Mouse (Mus musculus) forebrain, postnatal 0 days (tissue): ENCODE measurements around the gene Cacng6. TPM values are rescaled to one million over a fixed set of nuclear protein-coding genes. Genes with fewer than 3 reads are reported as not detected.
A peak's percentile ranks its signal among the peaks of the same experiment; 100 is the strongest.

Experiments used
- ATAC-seq: fragments of 200-750 bp; cut with Nextera tagmentation; 2 replicates; pipeline ENCODE4 v1.8.0; 2017; ENCODE audit warnings: mild to moderate bottlenecking, moderate library complexity
- DNase-seq: peaks from one replicate; pipeline ENCODE4 v3.0.0-alpha.2; 2015
- H3K27ac ChIP-seq: fragments of 300-500 bp; sonication (generic); 2 replicates; pipeline ENCODE4 v1.5.1; 2014; ENCODE audit warnings: low read depth, mild to moderate bottlenecking, antibody characterized with exemption, low read length, moderate library complexity, mixed read lengths
- H3K27me3 ChIP-seq: fragments of 300-500 bp; sonication (generic); 2 replicates; pipeline ENCODE4 v1.6.1; 2014; ENCODE audit warnings: mild to moderate bottlenecking, low read length, mixed read lengths; ENCODE audit not compliant: insufficient read depth
- H3K36me3 ChIP-seq: fragments of 300-500 bp; sonication (generic); 2 replicates; pipeline ENCODE4 v1.6.1; 2014; ENCODE audit warnings: mild to moderate bottlenecking, moderate library complexity; ENCODE audit not compliant: insufficient read depth
- H3K4me1 ChIP-seq: fragments of 300-500 bp; sonication (generic); 2 replicates; pipeline ENCODE4 v1.6.1; 2014; ENCODE audit warnings: antibody characterized with exemption; ENCODE audit not compliant: insufficient read depth
- H3K4me2 ChIP-seq: fragments of 300-500 bp; sonication (generic); 2 replicates; pipeline ENCODE4 v1.6.1; 2014; ENCODE audit warnings: low read depth, mild to moderate bottlenecking, moderate library complexity
- H3K4me3 ChIP-seq: fragments of 300-500 bp; sonication (generic); 2 replicates; pipeline ENCODE4 v1.5.1; 2014; ENCODE audit warnings: low read depth, low read length, mixed read lengths
- H3K9ac ChIP-seq: fragments of 300-500 bp; sonication (generic); 2 replicates; pipeline ENCODE4 v1.6.1; 2014; ENCODE audit warnings: mild to moderate bottlenecking
- H3K9me3 ChIP-seq: fragments of 300-500 bp; sonication (generic); 2 replicates; pipeline ENCODE4 v1.6.1; 2016; ENCODE audit warnings: low read length
- CTCF ChIP-seq: sonication (generic); IDR thresholded peaks from 2 replicates; pipeline ENCODE4 v1.5.1; 2016; ENCODE audit warnings: antibody characterized with exemption, control low read depth, low read depth
- WGBS: fragments of 180-500 bp; shearing (Covaris S2); extraction: QIAGEN DNeasy Blood & Tissue Kit; methylation state at CpG from one replicate; pipeline ENCODE4 v1.1.7; 2014; 5-methylcytosine and 5-hydroxymethylcytosine counted together
- polyA plus RNA-seq: library from polyadenylated mRNA; unstranded; fragments of >200 nt; fragmentation: Nextera tagmentation; extraction: Ambion mirVana; gene quantifications from 2 replicates; pipeline ENCODE4 v1.2.1, GENCODE M21; 2015
- total RNA-seq: library from RNA; depleted of rRNA; stranded (reverse); fragments of >200 nt; gene quantifications from 2 replicates; pipeline ENCODE4 v1.2.3, GENCODE M21; 2014; rRNA removed

Gene Cacng6
- 0.15 and 0.38 TPM in 2 replicates for total RNA-seq
- polyA plus RNA-seq: 0.35 and 0.43 TPM in 2 replicates

GRCm38 (mm10) chr7:3423895-3424294 is at the start of gene Cacng6:
Gene Cacng6, plus strand, starts transcription at chr7:3424195.
- DNase-seq: no peak
- peak within 1 kb of the TSS; percentile 54 for H3K4me2 ChIP-seq
- no peak for ATAC-seq
- H3K9me3 ChIP-seq: no peaks in the 10 kb centered on the region
- no peaks in the 10 kb centered on the region for H3K36me3 ChIP-seq
- no peak within 1 kb of the TSS for H3K27ac ChIP-seq
- H3K4me3 ChIP-seq: peak within 1 kb of the TSS; percentile 26
- WGBS: 40% methylated on average over 4 of the region's 4 CpGs
- no peak for TF ChIP-seq CTCF
- peaks cover 7% of the 10 kb centered on the region for H3K27me3 ChIP-seq
- H3K9ac ChIP-seq: no peak within 1 kb of the TSS
- H3K4me1 ChIP-seq: no peaks in the 10 kb centered on the region

GRCm38 (mm10) chr7:3376831-3377230 is 47.2 kb upstream of the Cacng6 start:
- Histone ChIP-seq H3K9ac (no peak overlapping the region), H3K4me3 (no peak overlapping the region), H3K27me3 (no peaks in the 10 kb centered on the region), H3K36me3 (no peaks in the 10 kb centered on the region), H3K4me1 (no peaks in the 10 kb centered on the region), H3K4me2 (no peak overlapping the region), H3K27ac (no peak overlapping the region), H3K9me3 (no peaks in the 10 kb centered on the region)
- TF ChIP-seq CTCF: peak; percentile 60
- no peak for ATAC-seq
- WGBS: 54% methylated on average over 4 of the region's 4 CpGs
- DNase-seq: no peak

- no peaks in the 10 kb centered on the region for H3K27me3 ChIP-seq
- no peak overlapping the region for H3K9ac ChIP-seq
- no peak overlapping the region for H3K27ac ChIP-seq
- no peak for DNase-seq
- no peak for TF ChIP-seq CTCF
- no peaks in the 10 kb centered on the region for H3K9me3 ChIP-seq
- H3K36me3 ChIP-seq: no peaks in the 10 kb centered on the region
- H3K4me3 ChIP-seq: no peak overlapping the region
- 89% methylated on average over 9 of the region's 9 CpGs for WGBS
- no peak overlapping the region for H3K4me2 ChIP-seq
- no peak for ATAC-seq
- no peaks in the 10 kb centered on the region; the same call in 1 of the 2 replicates for H3K4me1 ChIP-seq
These were observed 41.9 kb upstream of the Cacng6 start for GRCm38 (mm10) chr7:3382123-3382522.

- Histone ChIP-seq H3K9me3 (no peaks in the 10 kb centered on the region), H3K9ac (no peak overlapping the region), H3K4me1 (peaks cover 4% of the 10 kb centered on the region; the same call in 1 of the 2 replicates), H3K36me3 (no peaks in the 10 kb centered on the region), H3K4me2 (no peak overlapping the region), H3K27ac (no peak overlapping the region), H3K27me3 (no peaks in the 10 kb centered on the region), H3K4me3 (no peak overlapping the region)
- DNase-seq (no peak), ATAC-seq (no peak)
- TF ChIP-seq CTCF: no peak
- 92% methylated on average over 5 of the region's 5 CpGs for WGBS
These were observed 39.1 kb upstream of the Cacng6 start for GRCm38 (mm10) chr7:3384807-3385319.

GRCm38 (mm10) chr7:3386036-3386730 is 37.8 kb upstream of the Cacng6 start:
- H3K27me3 ChIP-seq: no peaks in the 10 kb centered on the region
- WGBS: 80% methylated on average over 6 of the region's 6 CpGs
- no peak for TF ChIP-seq CTCF

GRCm38 (mm10) chr7:3387761-3388160 is 36.2 kb upstream of the Cacng6 start:
- no peak for ATAC-seq
- no peak for TF ChIP-seq CTCF
- 88% methylated on average over 18 of the region's 18 CpGs for WGBS
- no peak for DNase-seq
- peak overlapping the region; percentile 83 for H3K4me2 ChIP-seq
- no peaks in the 10 kb centered on the region for H3K27me3 ChIP-seq
- H3K9ac ChIP-seq: no peak overlapping the region
- no peak overlapping the region for H3K27ac ChIP-seq
- peaks cover 16% of the 10 kb centered on the region for H3K4me1 ChIP-seq
- no peak overlapping the region for H3K4me3 ChIP-seq
- no peaks in the 10 kb centered on the region for H3K9me3 ChIP-seq
- no peaks in the 10 kb centered on the region for H3K36me3 ChIP-seq

More at GRCm38 (mm10) chr7:3386036-3386730, 37.8 kb upstream of the Cacng6 start:
- Histone ChIP-seq H3K4me3 (no peak overlapping the region), H3K36me3 (no peaks in the 10 kb centered on the region), H3K4me1 (peaks cover 4% of the 10 kb centered on the region; the same call in 1 of the 2 replicates), H3K4me2 (no peak overlapping the region), H3K9ac (no peak overlapping the region), H3K9me3 (no peaks in the 10 kb centered on the region), H3K27ac (no peak overlapping the region)
- DNase-seq (no peak), ATAC-seq (no peak)

- H3K36me3 ChIP-seq: no peaks in the 10 kb centered on the region
- H3K27me3 ChIP-seq: no peaks in the 10 kb centered on the region
- DNase-seq (no peak), ATAC-seq (no peak)
- H3K4me3 ChIP-seq: peak overlapping the region; percentile 49
- H3K9ac ChIP-seq: no peak overlapping the region
- H3K4me2 ChIP-seq: peak overlapping the region; percentile 83
- no peak for TF ChIP-seq CTCF
- H3K4me1 ChIP-seq: peaks cover 16% of the 10 kb centered on the region
- no peak overlapping the region for H3K27ac ChIP-seq
- 57% methylated on average over 6 of the region's 6 CpGs for WGBS
- no peaks in the 10 kb centered on the region for H3K9me3 ChIP-seq
These were observed 35.1 kb upstream of the Cacng6 start for GRCm38 (mm10) chr7:3388885-3389284.
